Mouse (Mus musculus) forebrain, postnatal 0 days (tissue): ENCODE measurements at regions not wholly inside any gene's neighbourhood (a gene's known extent, or its start where the extent isn't known, plus 50 kb on each side); places are given as distances from the start of the nearest gene placed in this dataset.

ENCODE experiments used
- ATAC-seq: fragments of 200-750 bp; cut with Nextera tagmentation; 2 replicates; pipeline ENCODE4 v1.8.0; 2017; ENCODE audit warnings: mild to moderate bottlenecking, moderate library complexity
- DNase-seq: peaks from one replicate; pipeline ENCODE4 v3.0.0-alpha.2; 2015
- H3K27ac ChIP-seq: fragments of 300-500 bp; sonication (generic); 2 replicates; pipeline ENCODE4 v1.5.1; 2014; ENCODE audit warnings: low read depth, mild to moderate bottlenecking, antibody characterized with exemption, low read length, moderate library complexity, mixed read lengths
- H3K27me3 ChIP-seq: fragments of 300-500 bp; sonication (generic); 2 replicates; pipeline ENCODE4 v1.6.1; 2014; ENCODE audit warnings: mild to moderate bottlenecking, low read length, mixed read lengths; ENCODE audit not compliant: insufficient read depth
- H3K36me3 ChIP-seq: fragments of 300-500 bp; sonication (generic); 2 replicates; pipeline ENCODE4 v1.6.1; 2014; ENCODE audit warnings: mild to moderate bottlenecking, moderate library complexity; ENCODE audit not compliant: insufficient read depth
- H3K4me1 ChIP-seq: fragments of 300-500 bp; sonication (generic); 2 replicates; pipeline ENCODE4 v1.6.1; 2014; ENCODE audit warnings: antibody characterized with exemption; ENCODE audit not compliant: insufficient read depth
- H3K4me2 ChIP-seq: fragments of 300-500 bp; sonication (generic); 2 replicates; pipeline ENCODE4 v1.6.1; 2014; ENCODE audit warnings: low read depth, mild to moderate bottlenecking, moderate library complexity
- H3K4me3 ChIP-seq: fragments of 300-500 bp; sonication (generic); 2 replicates; pipeline ENCODE4 v1.5.1; 2014; ENCODE audit warnings: low read depth, low read length, mixed read lengths
- H3K9ac ChIP-seq: fragments of 300-500 bp; sonication (generic); 2 replicates; pipeline ENCODE4 v1.6.1; 2014; ENCODE audit warnings: mild to moderate bottlenecking
- H3K9me3 ChIP-seq: fragments of 300-500 bp; sonication (generic); 2 replicates; pipeline ENCODE4 v1.6.1; 2016; ENCODE audit warnings: low read length
- CTCF ChIP-seq: sonication (generic); IDR thresholded peaks from 2 replicates; pipeline ENCODE4 v1.5.1; 2016; ENCODE audit warnings: antibody characterized with exemption, control low read depth, low read depth
- WGBS: fragments of 180-500 bp; shearing (Covaris S2); extraction: QIAGEN DNeasy Blood & Tissue Kit; methylation state at CpG from one replicate; pipeline ENCODE4 v1.1.7; 2014; 5-methylcytosine and 5-hydroxymethylcytosine counted together

GRCm38 (mm10) chr11:8045086-8045485 lies 619.2 kb downstream of the Tns3 start:
- Histone ChIP-seq H3K27me3 (no peaks in the 10 kb centered on the region), H3K9me3 (no peaks in the 10 kb centered on the region), H3K27ac (no peak overlapping the region), H3K4me2 (no peak overlapping the region), H3K36me3 (no peaks in the 10 kb centered on the region), H3K9ac (no peak overlapping the region), H3K4me3 (no peak overlapping the region), H3K4me1 (no peaks in the 10 kb centered on the region)
- 78% methylated on average over 3 of the region's 3 CpGs for WGBS
- ATAC-seq: no peak
- no peak for DNase-seq
- no peak for TF ChIP-seq CTCF

- no peak for TF ChIP-seq CTCF
- 55% methylated on average over 2 of the region's 2 CpGs for WGBS
- Histone ChIP-seq H3K9me3 (no peaks in the 10 kb centered on the region), H3K9ac (no peak overlapping the region), H3K36me3 (no peaks in the 10 kb centered on the region), H3K4me3 (no peak overlapping the region), H3K4me2 (no peak overlapping the region), H3K4me1 (no peaks in the 10 kb centered on the region), H3K27ac (no peak overlapping the region), H3K27me3 (no peaks in the 10 kb centered on the region)
- ATAC-seq (peak; percentile 66; the same call in 1 of the 2 replicates), DNase-seq (no peak)
These were observed 634.2 kb downstream of the Tns3 start for GRCm38 (mm10) chr11:8030119-8030518.

- Histone ChIP-seq H3K36me3 (no peaks in the 10 kb centered on the region), H3K4me1 (no peaks in the 10 kb centered on the region), H3K4me2 (no peak overlapping the region), H3K27ac (no peak overlapping the region), H3K27me3 (no peaks in the 10 kb centered on the region), H3K4me3 (no peak overlapping the region), H3K9me3 (no peaks in the 10 kb centered on the region), H3K9ac (no peak overlapping the region)
- TF ChIP-seq CTCF: no peak
- ATAC-seq: no peak
- 31% methylated on average over 1 of the region's 1 CpGs for WGBS
- DNase-seq: no peak
These were observed 656.5 kb downstream of the Tns3 start for GRCm38 (mm10) chr11:8007801-8008200.

- H3K27me3 ChIP-seq: no peaks in the 10 kb centered on the region
- no peaks in the 10 kb centered on the region for H3K4me1 ChIP-seq
- ATAC-seq (no peak), DNase-seq (no peak)
- no peak overlapping the region for H3K4me2 ChIP-seq
- H3K27ac ChIP-seq: no peak overlapping the region
- no peaks in the 10 kb centered on the region for H3K9me3 ChIP-seq
- no peak overlapping the region for H3K9ac ChIP-seq
- no peaks in the 10 kb centered on the region for H3K36me3 ChIP-seq
- TF ChIP-seq CTCF: no peak
- no peak overlapping the region for H3K4me3 ChIP-seq
These were observed 683.3 kb downstream of the Tns3 start for GRCm38 (mm10) chr11:7981031-7981430.

GRCm38 (mm10) chr11:7975845-7976244 lies 688.5 kb downstream of the Tns3 start:
- DNase-seq (peak; percentile 22), ATAC-seq (peak; percentile 78)
- H3K27ac ChIP-seq: no peak overlapping the region
- no peak overlapping the region for H3K4me3 ChIP-seq
- no peak for TF ChIP-seq CTCF
- no peaks in the 10 kb centered on the region for H3K4me1 ChIP-seq
- H3K9ac ChIP-seq: no peak overlapping the region
- no peak overlapping the region for H3K4me2 ChIP-seq
- 15% methylated on average over 9 of the region's 9 CpGs for WGBS
- H3K36me3 ChIP-seq: no peaks in the 10 kb centered on the region
- H3K27me3 ChIP-seq: no peaks in the 10 kb centered on the region
- H3K9me3 ChIP-seq: no peaks in the 10 kb centered on the region

- no peak for TF ChIP-seq CTCF
- H3K4me2 ChIP-seq: no peak overlapping the region
- DNase-seq: no peak
These were observed 714.4 kb downstream of the Tns3 start for GRCm38 (mm10) chr11:7949931-7950330.

GRCm38 (mm10) chr11:7949201-7949875 lies 715.0 kb downstream of the Tns3 start:
- no peak for ATAC-seq
- Histone ChIP-seq H3K9ac (no peak overlapping the region), H3K4me2 (no peak overlapping the region), H3K27ac (no peak overlapping the region), H3K36me3 (no peaks in the 10 kb centered on the region), H3K4me1 (no peaks in the 10 kb centered on the region), H3K9me3 (no peaks in the 10 kb centered on the region), H3K27me3 (no peaks in the 10 kb centered on the region), H3K4me3 (no peak overlapping the region)
- DNase-seq: no peak
- WGBS: 80% methylated on average over 6 of the region's 6 CpGs
- no peak for TF ChIP-seq CTCF

More at GRCm38 (mm10) chr11:7949931-7950330, 714.4 kb downstream of the Tns3 start:
- Histone ChIP-seq H3K27me3 (no peaks in the 10 kb centered on the region), H3K9ac (no peak overlapping the region), H3K27ac (no peak overlapping the region), H3K9me3 (no peaks in the 10 kb centered on the region), H3K4me3 (no peak overlapping the region), H3K36me3 (no peaks in the 10 kb centered on the region), H3K4me1 (no peaks in the 10 kb centered on the region)
- ATAC-seq: no peak
